Mouse (Mus musculus) CD4-positive, CD25-positive, alpha-beta regulatory T cell (primary cell): ENCODE data around the gene Klra7. TPM values are rescaled to one million over a fixed set of nuclear protein-coding genes. Genes with fewer than 3 reads are reported as not detected.

Experiments
- polyA plus RNA-seq: library from polyadenylated mRNA; unstranded; fragments of 100-300 nt; shearing (Covaris generic); gene quantifications from one replicate; pipeline ENCODE4 v1.2.1, GENCODE M21; 2017

Klra7 gene
- polyA plus RNA-seq: not detected

GRCm38 (mm10) chr6:130233222-130233621 is at the start of gene Klra7:
TSS of gene Klra7 (minus strand) at chr6:130233322.

GRCm38 (mm10) chr6:130281828-130282227 is 48.7 kb upstream of the Klra7 start, which contains the start of gene Klra10:
TSS of gene Klra10 (minus strand) at chr6:130281928.

GRCm38 (mm10) chr6:130193012-130193411 is 40.1 kb downstream of the Klra7 start, which contains the start of gene Klra9:
TSS of gene Klra9 (minus strand) at chr6:130193112.

Other genes with a start within 250 kb of the Klra7 start
- not detected for gene Klra6, start 206.4 kb downstream of the Klra7 start, polyA plus RNA-seq
- not detected for gene Klra4, start 166.1 kb downstream of the Klra7 start, polyA plus RNA-seq
- gene Klra8, start 103.4 kb downstream of the Klra7 start, polyA plus RNA-seq: not detected
- not detected for gene Klra9, start 40.2 kb downstream of the Klra7 start, polyA plus RNA-seq
- not detected for gene Klra10, start 48.6 kb upstream of the Klra7 start, polyA plus RNA-seq
- gene Klra3, start 104.3 kb upstream of the Klra7 start, polyA plus RNA-seq: 0.18 TPM
- not detected for gene Klra1, start 153.6 kb upstream of the Klra7 start, polyA plus RNA-seq